Mouse (Mus musculus) gastrocnemius, postnatal 4 days (tissue): Measurements from ENCODE around the gene Erg. TPM values are rescaled to one million over a fixed set of nuclear protein-coding genes. Genes with fewer than 3 reads are reported as not detected.

ENCODE experiments used
- DNase-seq, 2 experiments: peaks; one replicate each; pipeline ENCODE4 v3.0.0; 2021 to 2022; ENCODE audit warnings: low spot score in 2 of 2, mixed read lengths in 2 of 2
- total RNA-seq, 2 experiments: library from RNA; stranded (reverse); gene quantifications; 2 replicates each; pipeline ENCODE4 v1.2.3; 2021

Erg gene
- total RNA-seq, 2 experiments from 2014 or later: 22.0 to 23.5 TPM

DNA sequence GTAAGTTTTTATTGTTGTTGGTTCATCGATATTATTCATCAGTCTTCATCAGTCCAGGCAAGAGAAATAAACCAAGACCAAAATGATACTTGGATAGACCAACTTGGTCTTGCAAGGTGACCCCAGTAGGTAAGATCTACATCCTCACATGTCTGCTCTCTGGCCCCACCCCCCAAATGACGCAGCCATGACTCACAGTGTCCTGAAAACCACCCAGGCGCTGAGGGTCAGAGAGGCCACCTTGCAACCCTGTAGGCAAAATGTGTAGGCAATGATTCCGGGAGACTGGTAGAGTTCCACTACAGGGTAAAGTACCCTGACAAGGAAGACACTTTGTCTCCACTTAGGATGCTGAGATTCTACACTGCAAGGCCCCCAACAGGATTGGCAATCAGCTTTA is 138.5 kb downstream of the Erg start:
- DNase-seq: no peak

DNA sequence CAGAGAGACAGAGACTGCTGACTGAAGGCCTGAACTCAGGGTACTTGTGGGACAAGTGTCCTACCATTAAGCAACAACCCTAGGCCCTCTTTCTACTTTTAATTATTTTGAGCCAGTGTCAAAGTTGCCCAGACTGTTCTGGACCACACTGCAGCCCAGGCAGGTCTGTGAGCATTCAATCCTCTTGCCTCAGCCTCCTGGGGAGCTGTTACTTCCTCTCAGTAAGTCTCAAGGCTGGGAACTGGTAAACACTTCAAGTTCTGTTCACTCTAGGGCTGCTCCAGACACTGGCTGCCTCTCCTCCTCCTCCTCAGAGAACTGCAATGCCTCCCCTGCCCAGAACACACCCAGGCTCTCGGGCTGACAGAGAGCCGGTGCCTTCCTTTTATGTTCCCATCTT is 140.0 kb downstream of the Erg start:
- no peak for DNase-seq

DNA sequence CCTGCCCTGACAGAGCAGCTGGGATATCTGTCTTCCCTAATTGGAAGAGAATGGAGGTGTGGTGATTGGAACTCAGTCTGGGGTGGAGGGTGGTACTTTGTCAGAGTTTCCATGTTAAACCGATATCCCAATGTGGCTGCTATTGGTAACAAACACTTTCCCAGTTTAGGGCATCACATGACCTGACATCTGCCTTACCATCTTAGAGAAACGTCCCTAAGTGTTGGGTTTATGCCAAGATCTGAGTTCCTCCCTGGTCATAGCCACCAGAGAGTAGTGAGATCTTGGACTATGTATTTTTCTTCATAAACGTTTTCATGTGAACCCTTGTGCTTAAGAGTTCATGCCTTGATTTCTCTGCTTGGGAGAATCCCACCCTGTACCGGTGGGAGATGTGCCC is 144.4 kb downstream of the Erg start:
- no peak for DNase-seq

DNA sequence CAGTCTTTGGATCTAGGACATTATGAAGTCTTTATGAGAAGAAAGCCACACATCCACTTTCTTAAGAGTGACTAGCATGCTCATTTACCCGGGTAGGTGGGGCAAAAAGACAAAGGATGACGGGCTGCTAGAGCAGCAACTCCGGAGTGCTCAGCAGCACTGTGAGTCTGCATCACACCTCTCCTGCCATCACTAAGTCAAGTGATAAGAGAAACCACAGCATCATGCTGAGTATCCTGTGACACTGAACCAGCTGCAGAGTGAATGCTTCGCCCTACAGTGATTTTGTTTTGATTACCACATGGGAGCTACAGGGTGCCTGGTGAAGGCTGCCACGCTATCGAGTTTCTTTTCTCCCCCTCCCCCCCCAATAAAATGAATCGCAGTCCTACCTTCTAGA is 145.2 kb downstream of the Erg start:
- no peak for DNase-seq

DNA sequence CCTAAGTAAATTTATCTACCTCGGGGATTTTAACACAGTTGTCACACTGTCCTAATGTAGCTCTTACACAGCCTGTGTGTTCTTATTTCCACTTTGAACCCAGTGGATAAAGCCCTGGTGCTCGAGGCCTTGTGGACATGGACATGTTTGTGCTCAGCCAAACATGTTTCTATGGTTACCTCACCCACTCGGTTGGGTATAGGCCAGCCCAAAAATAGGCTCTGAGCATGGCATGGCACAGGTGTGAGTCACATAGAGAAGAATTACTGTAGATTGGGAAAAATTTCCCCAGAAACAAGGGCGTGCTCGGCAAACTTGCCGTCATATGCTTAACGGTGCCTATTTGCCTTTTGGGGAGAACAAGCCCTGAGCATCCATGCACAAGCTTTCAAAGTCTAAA is 146.1 kb downstream of the Erg start:
- no peak for DNase-seq

DNA sequence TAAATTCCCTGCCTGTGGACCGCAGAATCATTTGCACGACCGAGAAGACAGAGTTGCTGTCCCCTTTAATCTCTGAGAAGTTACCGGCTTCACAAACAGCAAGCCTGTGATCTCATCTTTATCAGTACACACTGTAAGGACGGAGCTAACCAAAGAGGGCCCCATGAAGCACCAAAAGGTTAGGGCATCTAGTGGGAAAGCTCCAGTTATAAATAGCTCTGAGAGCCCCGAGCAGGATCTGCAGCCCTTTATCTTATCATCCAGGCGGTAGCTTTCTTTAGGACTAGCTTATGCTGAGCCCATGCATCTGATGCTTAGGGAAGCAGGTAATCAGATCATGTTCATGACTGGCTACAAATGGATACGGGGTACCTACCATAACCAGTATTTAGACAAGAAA is 146.6 kb downstream of the Erg start:
- DNase-seq: no peak

DNA sequence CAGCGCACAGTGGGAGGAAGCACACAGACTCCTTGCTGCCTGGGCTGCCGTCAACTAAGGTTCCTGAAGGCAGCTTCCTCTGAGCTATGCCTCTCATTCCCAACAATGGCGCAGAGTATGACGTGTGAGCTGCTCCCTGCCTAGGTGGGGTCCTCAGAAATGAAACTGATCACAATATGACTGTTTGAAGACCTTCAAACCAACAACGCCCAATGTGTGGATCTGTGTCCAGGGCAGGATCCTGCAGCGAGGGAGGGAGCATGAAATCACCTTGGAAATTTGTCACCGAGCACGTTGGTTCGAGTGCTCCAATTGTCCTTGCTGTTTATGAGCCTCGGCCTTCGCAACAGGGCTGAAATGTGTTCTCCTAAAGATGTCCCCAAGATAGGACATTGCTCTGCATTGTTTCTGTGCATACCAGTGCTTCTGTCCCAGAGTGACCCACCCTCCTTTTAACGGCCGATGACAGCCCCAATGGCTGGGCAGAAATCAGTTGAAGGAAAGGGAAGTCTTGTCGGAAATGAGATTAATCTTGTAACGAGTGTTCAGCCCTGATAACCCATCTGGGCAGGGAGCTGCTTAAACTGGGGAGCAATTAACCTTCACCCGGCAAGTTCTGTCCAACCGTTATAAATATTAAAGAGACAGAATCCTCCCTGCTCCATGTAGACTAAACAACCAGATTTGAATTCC is 147.4 kb downstream of the Erg start:
- no peak for DNase-seq

DNA sequence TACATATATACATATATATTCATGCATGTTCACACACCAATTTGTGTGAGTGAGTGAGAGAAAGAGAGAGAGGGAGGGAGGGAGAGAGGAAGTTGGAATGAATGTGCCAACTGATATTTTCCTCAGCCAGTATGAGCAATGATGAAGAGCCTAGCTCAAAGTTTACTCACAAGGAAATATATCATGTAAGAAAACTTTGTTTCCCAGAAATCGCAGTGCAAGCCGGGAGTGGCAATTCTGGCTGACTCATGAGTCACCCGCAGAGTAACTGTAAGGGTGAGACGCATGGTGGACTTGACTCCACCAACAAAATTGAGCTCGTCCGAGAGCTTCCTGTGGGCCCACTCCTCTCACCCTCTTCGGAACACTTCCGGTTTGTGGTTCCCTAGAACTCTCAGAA is 149.8 kb downstream of the Erg start:
- DNase-seq: no peak

DNA sequence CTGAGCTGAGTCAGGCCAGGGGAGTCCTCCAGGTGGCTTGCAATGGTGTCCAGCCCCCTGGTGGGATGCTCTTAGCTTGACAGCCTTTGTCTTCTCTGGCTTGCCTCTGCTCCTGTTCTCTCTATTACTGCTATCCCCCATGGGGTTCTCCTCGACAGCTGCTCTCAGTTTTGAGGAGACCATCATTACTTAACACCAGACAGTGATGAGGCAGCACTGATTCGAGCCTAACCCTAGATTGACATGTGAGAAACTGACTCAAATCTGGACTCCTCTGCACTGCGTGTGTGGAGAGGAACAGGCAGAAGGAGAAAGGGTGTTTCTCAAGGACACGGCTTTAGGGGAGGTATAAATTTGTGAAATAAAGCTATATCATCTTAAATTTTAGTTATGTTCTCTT is 150.3 kb downstream of the Erg start:
- no peak for DNase-seq

DNA sequence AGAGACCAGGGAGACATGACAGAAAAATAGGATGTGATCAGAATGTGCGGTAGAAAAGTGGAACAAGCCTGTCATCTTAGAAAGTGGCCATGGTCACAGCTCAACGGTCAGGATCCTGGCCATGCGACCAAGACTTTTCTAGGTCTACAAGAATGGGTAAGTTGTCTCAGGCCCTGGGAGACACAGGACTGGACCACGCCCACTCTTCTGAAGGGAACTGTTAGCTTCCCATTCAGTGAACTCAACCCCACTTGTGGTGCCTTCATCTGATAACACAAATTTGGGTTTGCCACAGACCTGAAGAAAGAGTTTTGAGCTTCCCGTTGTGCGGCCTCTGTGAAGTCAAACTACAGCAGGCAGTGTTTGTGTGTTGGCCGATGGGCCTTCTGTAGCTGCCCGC is 152.0 kb downstream of the Erg start:
- no peak for DNase-seq

DNA sequence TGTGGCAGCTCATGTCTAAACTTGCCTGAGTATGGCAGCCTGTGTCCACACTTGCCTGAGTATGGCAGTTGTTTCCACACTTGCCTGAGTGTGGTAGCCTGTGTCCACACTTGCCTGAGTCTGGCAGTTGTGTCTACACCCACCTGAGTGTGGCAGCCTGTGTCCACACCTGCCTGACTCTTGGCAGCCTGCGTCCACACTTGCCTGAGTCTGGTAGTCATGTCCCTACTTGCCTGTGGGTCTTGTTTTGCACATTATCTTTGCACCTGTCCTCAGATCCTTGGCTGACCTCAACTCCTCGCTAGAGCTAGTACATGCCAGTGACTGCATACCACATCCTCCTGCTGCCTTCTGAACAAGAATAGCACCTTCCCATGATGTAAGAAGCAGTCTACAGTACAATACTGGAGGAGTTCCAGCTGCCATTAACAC is 153.8 kb downstream of the Erg start:
- no peak for DNase-seq

DNA sequence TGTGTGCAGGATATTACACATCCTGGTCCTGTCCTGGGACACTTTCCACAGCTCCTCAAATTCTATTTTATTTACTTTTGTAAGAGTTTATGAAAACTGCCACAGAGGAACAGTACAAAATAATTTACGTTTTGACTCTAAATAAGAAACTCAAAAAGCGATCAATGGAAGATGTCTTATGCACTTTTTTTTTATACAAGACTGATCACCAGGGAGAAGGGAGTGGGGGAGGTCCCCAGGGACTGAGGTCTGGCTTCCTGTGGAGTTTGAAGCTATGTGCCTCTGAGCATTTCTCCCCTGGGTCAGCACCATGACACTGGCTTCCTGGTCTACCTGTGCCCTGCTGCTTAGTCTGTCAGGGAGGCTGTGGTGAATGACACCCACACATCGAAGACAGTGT is 156.5 kb downstream of the Erg start:
- DNase-seq: no peak

DNA sequence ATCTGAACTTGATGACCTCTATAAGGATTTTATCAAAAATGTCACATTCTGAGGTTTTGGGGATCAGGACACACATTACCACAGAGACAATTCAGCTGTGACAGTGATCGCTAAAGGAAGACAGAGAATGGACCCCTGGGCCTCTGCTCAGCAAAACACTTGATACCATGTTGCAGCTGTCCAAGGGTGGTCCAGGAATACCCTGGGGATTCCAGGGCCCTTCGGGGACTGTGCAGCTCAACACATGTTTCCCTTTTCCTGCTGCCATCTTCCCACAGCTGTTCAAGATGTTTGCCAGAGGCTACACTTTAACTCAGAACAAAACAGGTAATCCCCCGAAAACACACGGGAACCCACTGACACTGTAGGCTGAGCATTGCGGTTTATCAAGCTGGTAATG is 158.2 kb downstream of the Erg start:
- no peak for DNase-seq

DNA sequence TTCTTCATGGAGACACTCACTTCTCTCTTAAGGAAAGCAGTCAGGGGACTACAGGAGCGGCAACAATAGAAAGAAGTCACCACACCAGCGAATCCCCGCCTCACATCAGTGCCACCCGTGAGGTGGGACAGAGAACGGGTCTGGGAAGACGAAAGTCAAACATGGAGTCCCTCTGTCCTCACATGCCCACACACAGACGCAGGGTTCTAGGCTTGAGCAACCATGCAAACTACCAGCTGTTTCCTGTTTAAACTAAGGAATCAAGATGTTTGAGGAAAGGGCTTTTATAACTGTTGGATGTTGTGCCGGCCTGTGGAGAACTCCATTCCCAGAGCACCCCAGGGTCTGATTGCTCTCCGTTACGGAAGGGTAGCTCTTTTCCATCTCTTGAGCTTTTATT is 158.9 kb downstream of the Erg start:
- DNase-seq: no peak

DNA sequence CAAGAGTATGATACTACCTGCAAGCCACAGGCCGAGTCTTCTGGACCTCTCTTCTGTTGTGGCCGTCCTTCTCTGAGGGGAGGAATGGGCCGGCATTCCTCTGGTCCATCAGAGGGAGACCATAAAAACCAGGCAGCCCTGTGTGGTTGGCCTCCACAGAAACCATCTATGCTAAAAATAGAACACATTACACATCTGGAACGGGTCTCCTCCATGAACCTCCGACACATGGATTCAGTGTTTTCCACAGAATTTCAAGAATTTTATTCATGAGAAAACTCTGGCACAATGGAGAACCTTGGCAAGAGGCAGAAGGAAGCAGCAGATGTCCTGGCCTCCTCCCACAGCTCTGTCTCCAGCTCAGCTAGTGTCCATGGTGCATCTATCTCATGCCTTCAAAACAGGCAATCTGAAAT is 163.7 kb downstream of the Erg start:
- DNase-seq: peak in 1 of 2 experiments; percentile 48

DNA sequence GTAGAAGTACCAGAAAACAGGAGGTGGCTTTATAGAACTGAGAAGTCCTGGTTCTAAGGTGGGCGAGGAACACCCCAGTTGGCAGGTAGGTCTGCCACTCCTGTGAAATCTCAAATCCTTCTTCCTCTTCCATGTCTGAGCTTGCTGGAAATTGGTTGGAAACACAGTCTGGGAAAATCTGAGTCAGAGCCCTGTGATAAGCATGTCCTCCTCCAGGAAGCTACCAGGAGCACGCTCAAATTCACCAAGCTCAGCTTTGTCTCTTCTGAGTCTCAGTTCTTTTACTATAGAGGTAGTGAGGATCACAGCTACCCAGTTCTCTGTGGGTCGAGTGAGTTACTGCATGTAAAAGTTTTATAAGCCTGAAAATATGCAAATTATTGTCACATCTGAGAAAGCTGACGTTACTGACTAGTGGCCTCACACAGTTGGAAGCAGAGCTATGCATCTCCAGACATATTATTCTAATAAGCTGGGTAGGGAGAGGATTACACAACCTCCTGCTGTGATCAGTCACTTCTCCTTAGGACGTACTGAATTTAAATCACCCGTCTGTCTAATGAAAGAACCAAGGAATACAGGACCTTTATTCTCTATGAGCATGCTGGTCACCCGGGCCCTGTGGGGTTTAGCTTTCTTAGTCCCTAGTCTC is 165.0 kb downstream of the Erg start:
- no peak for DNase-seq

DNA sequence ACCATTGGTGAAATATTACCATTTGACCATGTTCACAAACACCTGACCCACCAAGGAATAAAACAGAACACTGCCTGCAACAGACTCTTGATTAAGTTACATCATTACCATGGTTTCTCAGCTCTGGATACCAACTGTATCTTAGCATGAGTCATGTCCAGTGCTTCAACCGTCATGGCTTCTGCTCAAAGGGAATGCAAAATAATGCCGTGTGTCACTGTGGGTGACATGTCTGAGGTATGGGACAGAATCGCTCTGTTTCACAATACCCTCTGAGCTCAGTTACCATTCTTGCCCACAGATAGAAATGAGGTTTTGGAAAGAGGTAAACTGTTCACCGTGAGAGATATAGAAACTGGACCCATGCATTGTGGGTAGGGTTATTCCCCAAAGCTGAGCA is 170.5 kb downstream of the Erg start:
- no peak for DNase-seq

DNA sequence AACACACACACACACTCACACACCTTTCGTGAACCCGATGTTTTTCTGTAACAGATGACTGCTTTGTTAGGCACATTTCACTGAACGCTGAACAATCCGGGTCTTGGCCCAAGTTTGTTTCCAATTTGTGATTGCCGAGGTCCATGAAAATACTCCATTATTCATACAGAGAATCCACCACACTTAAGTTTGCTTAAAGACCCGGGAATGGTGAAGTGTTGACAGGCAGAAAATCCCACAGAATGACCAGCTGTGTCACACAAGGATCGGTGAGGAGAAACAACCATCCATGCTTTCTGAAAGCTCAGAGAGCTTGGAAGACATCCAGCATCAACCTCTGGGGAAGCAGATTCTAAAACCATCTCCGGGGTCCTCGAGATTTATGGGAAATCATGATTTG is 171.0 kb downstream of the Erg start:
- DNase-seq: no peak

DNA sequence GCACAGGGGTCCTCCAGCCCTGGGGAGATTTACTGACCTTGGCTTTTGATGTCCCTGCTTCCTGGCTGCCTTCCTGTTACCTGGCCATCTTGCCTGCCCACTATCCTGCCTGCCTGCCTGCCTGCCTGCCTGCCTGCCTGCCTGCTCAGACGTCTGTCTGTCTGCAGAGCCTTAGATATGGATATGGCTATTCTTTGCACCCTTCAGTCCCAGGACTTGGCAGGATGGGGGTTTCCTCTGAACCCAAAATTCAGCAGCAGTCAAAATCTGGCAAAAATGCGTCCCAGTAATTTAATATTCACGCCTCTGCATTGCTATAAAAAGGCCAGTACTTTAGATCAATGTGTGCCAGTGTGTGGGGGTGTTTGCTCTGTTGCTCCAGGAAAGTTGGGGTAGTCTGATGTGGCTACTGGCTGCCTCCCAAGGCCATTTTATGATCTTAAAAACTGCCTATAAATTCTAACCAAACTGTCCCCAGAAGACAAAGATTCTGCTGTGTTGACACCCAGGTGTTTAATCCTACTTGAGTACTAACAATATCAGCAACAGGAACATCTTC is 172.9 kb downstream of the Erg start:
- no peak for DNase-seq

DNA sequence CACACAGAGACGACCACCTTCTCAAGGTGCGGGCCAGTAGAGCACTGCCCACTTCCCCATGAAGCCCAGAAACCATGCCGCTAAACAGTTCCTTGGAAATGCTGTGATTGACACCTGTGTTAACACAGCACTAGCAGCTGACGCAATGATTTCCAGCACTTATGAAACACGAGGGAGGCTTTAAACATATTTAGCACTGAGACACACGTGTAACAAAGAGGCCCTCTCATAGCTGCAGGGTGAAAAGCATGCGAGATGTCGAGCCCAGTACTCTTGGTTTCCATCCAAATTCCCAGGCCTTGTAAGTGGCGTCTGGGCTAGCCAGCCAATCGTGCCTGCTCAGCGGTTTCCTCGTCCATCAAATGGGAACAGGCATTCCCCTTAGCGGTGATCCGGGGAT is 178.3 kb downstream of the Erg start:
- no peak for DNase-seq

DNA sequence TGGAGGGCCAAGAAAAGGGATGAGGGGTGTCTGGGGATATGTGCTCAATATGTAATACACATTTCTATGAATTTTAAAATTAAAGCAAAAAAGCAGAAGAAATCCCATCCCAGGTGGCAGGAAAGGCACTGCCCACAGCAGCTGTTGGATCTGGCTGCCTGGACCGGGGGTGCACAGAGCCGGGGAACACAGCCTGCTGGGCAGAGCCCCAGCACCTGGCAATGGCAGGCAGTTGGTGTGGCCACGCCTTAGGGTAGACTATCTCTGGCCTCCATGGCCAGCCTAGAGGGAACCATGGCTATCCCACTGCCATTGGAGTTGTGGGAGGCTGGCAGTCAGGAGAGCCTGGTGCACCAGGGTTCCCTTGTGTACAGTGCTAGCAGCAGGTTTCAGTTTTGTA is 180.9 kb downstream of the Erg start:
- DNase-seq: no peak

DNA sequence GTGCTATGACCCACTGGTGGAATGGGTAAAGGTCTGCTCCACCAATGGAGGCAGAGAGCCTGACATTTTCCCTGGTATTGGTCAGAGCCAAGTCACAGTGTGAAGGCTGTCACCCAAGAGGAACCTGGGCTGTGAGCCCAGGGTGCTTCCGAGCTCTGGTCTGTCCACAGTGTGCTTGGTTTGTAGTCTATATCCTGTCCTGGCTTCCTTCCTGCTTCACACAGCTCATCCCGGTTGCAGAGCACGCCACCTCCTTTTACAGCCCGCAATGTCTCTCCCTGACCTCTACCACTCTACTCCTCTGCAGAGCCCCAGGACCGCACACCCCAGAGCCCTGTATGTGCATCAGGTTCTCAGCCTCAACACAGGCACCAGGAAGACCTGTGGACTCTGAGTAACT is 182.9 kb downstream of the Erg start:
- DNase-seq: no peak

DNA sequence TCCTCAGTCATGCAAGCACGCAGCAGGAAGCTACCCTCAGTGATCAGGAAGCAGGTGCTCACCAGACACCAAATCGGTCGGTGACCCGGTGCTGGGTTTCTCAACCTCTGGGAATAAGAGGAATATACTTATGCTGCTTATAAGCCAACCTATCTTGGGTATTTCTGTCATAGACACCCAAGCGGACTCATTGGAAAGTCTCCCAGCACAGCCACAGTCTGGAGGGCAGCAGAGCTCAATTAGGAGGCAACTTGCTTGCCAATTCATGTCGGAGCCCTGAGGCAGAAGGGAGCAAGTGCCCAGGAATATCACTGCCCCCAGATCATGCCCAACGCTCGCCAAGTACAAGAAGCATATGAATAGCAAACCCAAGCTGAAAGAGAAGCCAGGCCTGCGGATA is 184.5 kb downstream of the Erg start:
- no peak for DNase-seq
